ENCODE assay signal across 9 mouse cellular contexts in genomic region chr2:27730002-27730905, GRCm38 (mm10). TPM values are rescaled to one million over a fixed set of nuclear protein-coding genes. Genes with fewer than 3 reads are reported as not detected.
DNase-seq lines count a peak whose midpoint lies in the region; ATAC-seq and TF ChIP-seq lines count a peak whose summit lies in the region.
"Had no signal": no experiment of that assay in that cellular context is flagged by ENCODE, and none has a peak within 500 bp of the region (broad histone marks: within the 10 kb centered on the region; RNA-seq: fewer than 3 reads in every experiment).

No protein-coding gene starts in this region.

- H3K9ac ChIP-seq in hindbrain, embryonic 14.5 days, result no peak overlapping the region
- H3K9ac ChIP-seq in hindbrain, embryonic 13.5 days, result no peak overlapping the region
- no peak overlapping the region for H3K9ac ChIP-seq in MEL (ENCODE audit: control insufficient read depth, low read depth, low read length, poor library complexity, severe bottlenecking)
- no peak overlapping the region for H3K9ac ChIP-seq in hindbrain, embryonic 11.5 days (ENCODE audit: low read depth, low read length)
- H3K9ac ChIP-seq: limb, embryonic 13.5 days had no signal

- no peaks in the 10 kb centered on the region for H3K9me3 ChIP-seq in hindbrain, embryonic 14.5 days (ENCODE audit: control insufficient read depth, low read length)
- no peaks in the 10 kb centered on the region for H3K9me3 ChIP-seq in hindbrain, embryonic 13.5 days
- no peaks in the 10 kb centered on the region for H3K9me3 ChIP-seq in MEL (replicated peaks; ENCODE audit: insufficient read depth, low read length)
- H3K9me3 ChIP-seq in hindbrain, embryonic 11.5 days (ENCODE audit: control insufficient read depth, low read length), result no peaks in the 10 kb centered on the region
- H3K9me3 ChIP-seq: limb, embryonic 13.5 days had no signal

- H3K27me3 ChIP-seq in hindbrain, embryonic 14.5 days (ENCODE audit: control insufficient read depth, insufficient read depth, low read length), result no peaks in the 10 kb centered on the region
- no peaks in the 10 kb centered on the region for H3K27me3 ChIP-seq in hindbrain, embryonic 13.5 days
- H3K27me3 ChIP-seq in MEL (ENCODE audit: control insufficient read depth in 1 of 2, insufficient read depth in 2 of 2, low read length in 2 of 2), result no peaks in the 10 kb centered on the region
- H3K27me3 ChIP-seq in hindbrain, embryonic 11.5 days (ENCODE audit: control insufficient read depth, insufficient read depth, low read length), result no peaks in the 10 kb centered on the region
- H3K27me3 ChIP-seq: limb, embryonic 13.5 days had no signal

- no peaks in the 10 kb centered on the region for H3K79me2 ChIP-seq in MEL (ENCODE audit: control insufficient read depth, insufficient read depth, low read length, poor library complexity)

- H3K4me2 ChIP-seq in hindbrain, embryonic 14.5 days (replicated peaks), result no peak overlapping the region
- no peak overlapping the region for H3K4me2 ChIP-seq in hindbrain, embryonic 13.5 days
- no peak overlapping the region for H3K4me2 ChIP-seq in hindbrain, embryonic 11.5 days (replicated peaks; ENCODE audit: low read depth, low read length)
- H3K4me2 ChIP-seq: limb, embryonic 13.5 days had no signal

- ATAC-seq in hindbrain, embryonic 14.5 days (ENCODE audit: low FRiP score), result no peak
- no peak for ATAC-seq in hindbrain, embryonic 13.5 days (ENCODE audit: low FRiP score)
- no peak for ATAC-seq in hindbrain, embryonic 11.5 days (ENCODE audit: low FRiP score)

- H3K36me3 ChIP-seq in hindbrain, embryonic 14.5 days (replicated peaks; ENCODE audit: control insufficient read depth, insufficient read depth), result no peaks in the 10 kb centered on the region
- no peaks in the 10 kb centered on the region for H3K36me3 ChIP-seq in hindbrain, embryonic 13.5 days
- H3K36me3 ChIP-seq in MEL (ENCODE audit: control insufficient read depth in 1 of 2, insufficient read depth in 2 of 2, low read length in 2 of 2), result no peaks in the 10 kb centered on the region
- no peaks in the 10 kb centered on the region for H3K36me3 ChIP-seq in hindbrain, embryonic 11.5 days (ENCODE audit: control insufficient read depth, insufficient read depth, low read length)
- H3K36me3 ChIP-seq: limb, embryonic 13.5 days had no signal

- no peak for TF ChIP-seq POLR2A in MEL (IDR thresholded peaks at IDR 0.05; ENCODE audit: control insufficient read depth in 1 of 2, insufficient read depth in 1 of 2, low read depth in 1 of 2, low read length in 2 of 2, poor library complexity in 1 of 2)

- 72% methylated on average over 13 of the region's 13 CpGs for WGBS in hindbrain, embryonic 14.5 days
- WGBS in hindbrain, embryonic 13.5 days, result 76% methylated on average over 13 of the region's 13 CpGs
- WGBS in hindbrain, embryonic 11.5 days, result 71% methylated on average over 13 of the region's 13 CpGs

- H3K27ac ChIP-seq in hindbrain, embryonic 14.5 days, result no peak overlapping the region
- no peak overlapping the region for H3K27ac ChIP-seq in hindbrain, embryonic 13.5 days
- no peak overlapping the region for H3K27ac ChIP-seq in MEL (ENCODE audit: control insufficient read depth, low read depth, low read length)
- no peak overlapping the region for H3K27ac ChIP-seq in hindbrain, embryonic 11.5 days (ENCODE audit: low read depth, low read length)

- peak; percentile 16 to 47; a peak in 2 of 4 replicates for TF ChIP-seq EP300 in MEL (IDR thresholded peaks at IDR 0.05; ENCODE audit: low read depth in 1 of 2, low read length in 2 of 2)

- peak; percentile 32 to 75 (median 66); a peak in 5 of 6 replicates for TF ChIP-seq CTCF in MEL (IDR thresholded peaks at IDR 0.05 in 2 of 3, conservative IDR thresholded peaks at IDR 0.05 in 1 of 3; ENCODE audit: control insufficient read depth in 1 of 3, insufficient read depth in 1 of 3, low read depth in 2 of 3, low read length in 3 of 3, poor library complexity in 1 of 3, severe bottlenecking in 1 of 3)

- no peak overlapping the region for H3K4me3 ChIP-seq in hindbrain, embryonic 14.5 days (replicated peaks; ENCODE audit: low read length)
- no peak overlapping the region for H3K4me3 ChIP-seq in hindbrain, embryonic 13.5 days
- no peak overlapping the region for H3K4me3 ChIP-seq in MEL (ENCODE audit: control insufficient read depth in 1 of 2, insufficient read depth in 1 of 2, low read depth in 2 of 2, low read length in 2 of 2)
- H3K4me3 ChIP-seq in hindbrain, embryonic 11.5 days (ENCODE audit: low read depth, low read length), result no peak overlapping the region
- H3K4me3 ChIP-seq: limb, embryonic 13.5 days had no signal

- DNase-seq in hindbrain, embryonic 14.5 days (ENCODE audit: low spot score), result peak; percentile 42
- DNase-seq in MEL (ENCODE audit: low read depth, low spot score), result peak; percentile 67
- DNase-seq in cerebellum, postnatal 14 days, result peak; percentile 76 to 83
- peak; percentile 66 to 73 for DNase-seq in kidney, postnatal 25 days
- DNase-seq in retina, postnatal 7 days (ENCODE audit: low read depth, low spot score), result peak; percentile 56
- no peak for DNase-seq in spleen, postnatal 14 days (ENCODE audit: low spot score in 2 of 2)
- no peak for DNase-seq in hindbrain, embryonic 11.5 days (ENCODE audit: low spot score)

- TF ChIP-seq RAD21 in MEL (IDR thresholded peaks at IDR 0.05; ENCODE audit: low read depth, low read length), result peak; percentile 67

- peaks cover 15% of the 10 kb centered on the region for H3K4me1 ChIP-seq in hindbrain, embryonic 14.5 days (replicated peaks; ENCODE audit: control insufficient read depth, insufficient read depth, low read length)
- H3K4me1 ChIP-seq in hindbrain, embryonic 13.5 days (replicated peaks), result peaks cover 61% of the 10 kb centered on the region
- H3K4me1 ChIP-seq in MEL (ENCODE audit: control insufficient read depth in 1 of 2, insufficient read depth in 2 of 2, low read length in 2 of 2), result 0 out of 4 replicates have a peak, but pooled peaks cover 0 to 2% of the 10 kb centered on the region in 2 experiments
- H3K4me1 ChIP-seq in hindbrain, embryonic 11.5 days (replicated peaks; ENCODE audit: control insufficient read depth, insufficient read depth, low read length), result peaks cover 16% of the 10 kb centered on the region

TF ChIP-seq in MEL, 35 proteins besides CTCF, POLR2A, EP300 and RAD21:
- TF ChIP-seq GATA1 (IDR thresholded peaks at IDR 0.05; ENCODE audit: low read depth, low read length) (peak; percentile 12; the same call in 1 of the 2 replicates), MAZ (IDR thresholded peaks at IDR 0.05; ENCODE audit: low read depth, low read length) (0 out of 2 replicates have a peak, but pooled peaks have one; percentile 20), USF1 (IDR thresholded peaks at IDR 0.05; ENCODE audit: low read depth, low read length) (no peak), CHD2 (IDR thresholded peaks at IDR 0.05; ENCODE audit: low read length) (no peak), TCF12 (IDR thresholded peaks at IDR 0.05; ENCODE audit: low read depth, low read length) (0 out of 2 replicates have a peak, but pooled peaks have one; percentile 28), TAL1 (IDR thresholded peaks at IDR 0.05; ENCODE audit: low read length) (peak; percentile 23; the same call in 1 of the 2 replicates), POLR2AphosphoS5 (IDR thresholded peaks at IDR 0.05; ENCODE audit: borderline replicate concordance, low read depth, low read length) (no peak), ETS1 (IDR thresholded peaks at IDR 0.05; ENCODE audit: low read depth, low read length) (0 out of 2 replicates have a peak, but pooled peaks have one; percentile 11), SMC3 (IDR thresholded peaks at IDR 0.05; ENCODE audit: low read depth, low read length) (peak; percentile 80), ZC3H11A (IDR thresholded peaks at IDR 0.05; ENCODE audit: low read depth, low read length) (peak; percentile 80), MAFK (IDR thresholded peaks at IDR 0.05; ENCODE audit: borderline replicate concordance, low read depth, low read length) (no peak), ZNF384 (IDR thresholded peaks at IDR 0.05; ENCODE audit: low read depth, low read length) (no peak), MXI1 (IDR thresholded peaks at IDR 0.05; ENCODE audit: low read depth, low read length) (peak; percentile 21; the same call in 1 of the 2 replicates)
TF ChIP-seq in MEL: peak in this region for 8.

RNA-seq across cellular contexts. Expression of gene Rxra, which starts 54.0 kb away (rescaled TPM):
- polyA plus RNA-seq in hindbrain, embryonic 14.5 days (2014; fragmentation: Nextera tagmentation; extraction: Ambion mirVana), result 2.4 and 2.7 TPM in 2 replicates
- 4.6 and 4.7 TPM in 2 replicates for polyA plus RNA-seq in hindbrain, embryonic 13.5 days (2015; fragmentation: Nextera tagmentation; extraction: Ambion mirVana)
- total RNA-seq in MEL (2012; rRNA removed), result 9.6 and 11.7 TPM in 2 replicates
- polyA plus RNA-seq in MEL (2012; ENCODE audit: insufficient read depth in 1 of 2, insufficient read length in 2 of 2, low read depth in 1 of 2, low replicate concordance in 2 of 2, missing spikeins in 1 of 2), result 10 to 100 TPM in 1 of 2 experiments, not detected in 1; 19.6 TPM
- 6.5 and 7.6 TPM in 2 replicates for polyA plus RNA-seq in hindbrain, embryonic 11.5 days (2014; fragmentation: Nextera tagmentation; extraction: Ambion mirVana)

Comparison
In these comparisons a context has a peak if more than half of its experiments do, and no peak if none do; other contexts are left out.
1. DNase-seq: peak in hindbrain, embryonic 14.5 days (single experiment), MEL (single experiment), cerebellum, postnatal 14 days (2 of 2), kidney, postnatal 25 days (2 of 2) and retina, postnatal 7 days (single experiment); none in spleen, postnatal 14 days (0 of 2) and hindbrain, embryonic 11.5 days (single experiment).